Mouse (Mus musculus): ENCODE measurements around the gene AB124611.

DNA sequence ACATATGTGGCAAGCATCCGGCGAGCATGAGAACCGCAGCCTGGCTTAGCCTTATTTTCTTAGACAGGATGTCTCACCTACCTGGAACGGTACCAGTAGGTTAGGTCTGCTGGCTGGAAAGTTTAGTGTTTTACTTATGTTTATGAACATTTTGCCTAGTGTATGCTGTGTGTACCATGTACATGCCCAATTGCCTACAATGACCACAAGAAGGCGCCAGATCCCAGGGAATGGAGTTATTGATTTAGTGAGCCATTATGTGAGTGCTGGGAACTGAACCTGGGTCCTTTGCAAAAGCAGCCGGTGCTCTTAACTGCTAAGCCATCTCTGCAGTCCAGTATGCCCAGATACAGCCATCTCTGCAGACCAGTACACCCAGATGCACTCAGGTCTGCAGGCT lies 48.3 kb upstream of the AB124611 start:
- TF ChIP-seq CTCF (IDR thresholded peaks at IDR 0.05; ENCODE audit: insufficient read depth, low read length): no peak
- no peak for TF ChIP-seq POLR2A (IDR thresholded peaks at IDR 0.05; ENCODE audit: borderline replicate concordance, extremely low read depth, low read depth, low read length)

All from lung, adult 2 months (tissue).